Mouse (Mus musculus) limb, embryonic 13.5 days (tissue): Measurements from ENCODE around the gene Odc1. TPM values are rescaled to one million over a fixed set of nuclear protein-coding genes. Genes with fewer than 3 reads are reported as not detected.
A peak's percentile ranks its signal among the peaks of the same experiment; 100 is the strongest.

Source experiments
- ATAC-seq: fragments of 200-750 bp; cut with Nextera tagmentation; 2 replicates; pipeline ENCODE4 v1.8.0; 2017; ENCODE audit warnings: low read depth, moderate number of reproducible peaks, moderate TSS enrichment; ENCODE audit not compliant: low FRiP score
- H3K27ac ChIP-seq: fragments of 300-500 bp; sonication (generic); 2 replicates; pipeline ENCODE4 v1.5.1; 2015; ENCODE audit warnings: inconsistent platforms, mild to moderate bottlenecking, moderate library complexity
- H3K27me3 ChIP-seq: fragments of 300-500 bp; sonication (generic); 2 replicates; pipeline ENCODE4 v1.6.1; 2015; ENCODE audit warnings: mild to moderate bottlenecking, inconsistent platforms
- H3K36me3 ChIP-seq: fragments of 300-500 bp; sonication (generic); 2 replicates; pipeline ENCODE4 v1.6.1; 2015; ENCODE audit warnings: inconsistent platforms, mild to moderate bottlenecking, moderate library complexity
- H3K4me1 ChIP-seq: fragments of 300-500 bp; sonication (generic); 2 replicates; pipeline ENCODE4 v1.6.1; 2015; ENCODE audit warnings: inconsistent platforms
- H3K4me2 ChIP-seq: fragments of 300-500 bp; sonication (generic); replicated peaks from 2 replicates; pipeline ENCODE4 v1.6.1; 2015; ENCODE audit warnings: inconsistent platforms, mild to moderate bottlenecking, moderate library complexity
- H3K4me3 ChIP-seq: fragments of 300-500 bp; sonication (generic); 2 replicates; pipeline ENCODE4 v1.5.1; 2015; ENCODE audit warnings: moderate library complexity, mild to moderate bottlenecking, inconsistent platforms
- H3K9ac ChIP-seq: fragments of 300-500 bp; sonication (generic); 2 replicates; pipeline ENCODE4 v1.6.1; 2015; ENCODE audit warnings: mild to moderate bottlenecking, inconsistent platforms
- H3K9me3 ChIP-seq: fragments of 300-500 bp; sonication (generic); 2 replicates; pipeline ENCODE4 v1.6.1; 2016; ENCODE audit warnings: inconsistent platforms
- WGBS: fragments of 180-500 bp; shearing (Covaris S2); methylation state at CpG from one replicate; pipeline ENCODE4 v1.1.7; 2015; 5-methylcytosine and 5-hydroxymethylcytosine counted together
- polyA plus RNA-seq: library from polyadenylated mRNA; unstranded; fragments of >200 nt; fragmentation: Nextera tagmentation; extraction: Ambion mirVana; gene quantifications from 2 replicates; pipeline ENCODE4 v1.2.1, GENCODE M21; 2015

The Odc1 gene
- 185 and 191 TPM in 2 replicates for polyA plus RNA-seq

DNA sequence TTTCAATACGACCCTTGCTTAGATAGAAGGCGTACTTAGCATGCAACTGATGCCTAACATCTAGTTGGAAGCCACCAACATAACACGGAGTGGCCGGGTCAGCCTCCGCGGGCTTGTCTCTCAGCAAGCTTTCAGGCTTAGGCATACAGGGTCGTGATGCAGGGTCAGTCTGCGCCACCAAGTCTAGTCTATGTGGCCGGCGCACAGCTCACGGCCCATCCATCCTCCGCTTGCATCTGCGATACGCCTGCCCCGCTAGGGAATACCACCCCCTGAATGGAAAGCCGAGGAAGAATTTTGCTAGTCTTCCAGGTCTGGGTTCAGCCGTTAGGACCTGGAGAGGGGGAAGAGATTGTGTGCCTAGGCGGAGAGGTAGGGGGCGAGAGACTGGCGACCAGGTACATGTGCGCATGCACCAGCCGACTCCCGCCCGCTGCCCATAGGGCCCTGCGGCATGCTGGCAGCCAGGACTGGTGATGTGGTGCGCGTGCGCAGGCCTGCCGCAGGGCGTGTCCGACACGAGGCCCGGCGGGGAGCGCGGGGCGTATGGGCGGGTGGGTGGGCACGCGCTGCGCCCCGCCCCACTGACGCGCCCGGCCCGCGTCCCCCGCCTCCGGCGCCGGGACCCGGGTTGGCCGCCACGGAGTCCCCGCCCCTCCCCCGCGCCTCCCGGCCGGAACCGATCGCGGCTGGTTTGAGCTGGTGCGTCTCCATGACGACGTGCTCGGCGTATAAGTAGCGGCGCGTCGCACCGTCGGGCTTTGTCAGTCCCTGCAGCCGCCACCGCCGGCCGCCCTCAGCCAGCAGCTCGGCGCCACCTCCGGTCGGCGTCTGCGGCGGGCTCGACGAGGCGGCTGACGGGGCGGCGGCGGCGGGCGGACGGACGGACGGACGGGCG, at the start of gene Odc1:
TSS of gene Odc1 (plus strand) at position 586 of the 898 bp plus-strand sequence.
- Histone ChIP-seq H3K27ac (peak within 1 kb of the TSS; percentile 81), H3K36me3 (peaks cover 28% of the 10 kb centered on the region), H3K4me2 (peak within 1 kb of the TSS; percentile 81), H3K27me3 (no peaks in the 10 kb centered on the region), H3K4me1 (peaks cover 13% of the 10 kb centered on the region), H3K9me3 (no peaks in the 10 kb centered on the region), H3K4me3 (peak within 1 kb of the TSS; percentile 91), H3K9ac (peak within 1 kb of the TSS; percentile 93)
- 1% methylated on average over 73 of the region's 98 CpGs for WGBS
- peak; percentile 97 for ATAC-seq

DNA sequence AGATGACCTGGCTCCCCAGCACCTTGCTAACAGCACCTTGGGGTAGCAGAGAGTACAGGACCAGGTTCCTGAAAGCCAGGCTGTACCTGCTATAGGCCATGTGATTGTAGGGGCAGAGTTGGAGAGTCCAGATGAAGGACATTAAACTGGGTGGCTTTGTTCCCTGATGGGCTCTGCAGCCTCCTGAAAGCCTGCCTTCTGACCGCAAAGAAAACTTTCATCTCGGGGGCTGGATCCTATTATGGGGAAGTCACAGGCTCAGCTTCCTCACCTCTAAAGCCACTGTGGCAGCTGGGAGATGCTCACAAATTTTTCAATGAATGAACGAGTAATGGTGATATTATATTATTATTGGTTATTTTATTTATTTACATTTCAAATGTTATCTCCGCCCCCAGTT, 49.8 kb upstream of the Odc1 start:
- no peaks in the 10 kb centered on the region for H3K27me3 ChIP-seq
- H3K4me3 ChIP-seq, result no peak overlapping the region
- no peaks in the 10 kb centered on the region for H3K9me3 ChIP-seq
- no peaks in the 10 kb centered on the region for H3K36me3 ChIP-seq
- no peak overlapping the region for H3K27ac ChIP-seq
- ATAC-seq, result no peak
- no peak overlapping the region for H3K9ac ChIP-seq
- H3K4me1 ChIP-seq, result peaks cover 15% of the 10 kb centered on the region
- no peak overlapping the region for H3K4me2 ChIP-seq
- 46% methylated on average over 4 of the region's 4 CpGs for WGBS

DNA sequence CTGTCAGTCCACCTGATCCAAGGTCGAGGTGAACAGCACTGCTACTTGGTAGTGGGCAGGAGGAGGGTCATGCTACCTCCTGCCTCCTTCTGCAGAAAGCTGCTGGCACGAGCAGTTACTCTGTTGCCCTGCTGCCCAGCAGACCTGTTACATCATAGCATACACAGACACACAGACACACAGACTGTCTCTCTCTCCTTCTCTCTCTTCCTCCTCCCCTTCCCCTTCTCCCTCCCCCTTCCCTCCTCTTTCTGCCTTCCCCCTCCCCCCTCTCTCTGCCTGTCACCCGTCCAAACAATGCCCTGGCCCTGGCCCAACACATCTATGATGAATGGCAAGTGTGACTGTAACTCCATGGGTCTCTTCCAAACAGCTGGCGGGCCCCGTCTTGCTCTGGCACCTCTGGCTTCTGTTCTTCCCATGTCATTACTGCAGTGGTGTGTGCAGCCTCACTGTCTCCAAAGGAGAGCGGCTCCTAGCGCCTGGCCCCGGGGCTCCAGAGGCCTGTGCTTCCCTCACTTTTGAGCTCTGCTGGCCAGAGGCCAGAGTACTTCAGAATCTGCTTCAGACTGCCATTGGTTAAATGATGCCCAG, 48.6 kb upstream of the Odc1 start:
- Histone ChIP-seq H3K4me2 (no peak overlapping the region), H3K4me1 (peaks cover 15% of the 10 kb centered on the region), H3K27me3 (no peaks in the 10 kb centered on the region), H3K27ac (no peak overlapping the region), H3K9me3 (no peaks in the 10 kb centered on the region), H3K9ac (peak overlapping the region; percentile 31; the same call in 1 of the 2 replicates), H3K36me3 (no peaks in the 10 kb centered on the region), H3K4me3 (no peak overlapping the region)
- ATAC-seq, result peak; percentile 71
- WGBS, result 11% methylated on average over 8 of the region's 8 CpGs

DNA sequence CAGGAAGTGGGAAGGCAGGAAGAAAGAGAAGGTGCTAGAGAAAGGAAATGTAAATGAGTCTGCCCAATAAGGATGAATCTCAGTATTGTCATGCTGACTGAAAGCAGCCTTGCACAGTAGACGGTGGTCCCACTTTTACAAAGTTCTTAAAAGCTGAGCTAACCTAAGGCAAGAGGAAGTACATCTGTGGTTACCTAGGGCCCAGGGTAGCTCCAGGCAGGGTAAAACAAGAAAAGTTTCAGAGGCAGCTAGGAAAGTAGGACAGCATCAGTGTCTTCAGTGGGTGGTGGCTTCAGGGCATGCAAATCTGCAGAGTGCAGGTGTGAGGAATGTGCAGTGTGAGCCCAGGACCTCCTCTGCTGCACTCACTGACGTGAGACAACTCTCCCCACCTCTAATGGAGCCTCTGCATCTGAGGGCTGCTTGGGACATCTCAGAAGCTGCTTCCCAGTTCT, 38.9 kb upstream of the Odc1 start:
- H3K9me3 ChIP-seq, result no peaks in the 10 kb centered on the region
- no peak overlapping the region for H3K9ac ChIP-seq
- 0 out of 2 replicates have a peak, but pooled peaks cover 3% of the 10 kb centered on the region for H3K27me3 ChIP-seq
- 25% methylated on average over 2 of the region's 2 CpGs for WGBS
- no peaks in the 10 kb centered on the region for H3K4me1 ChIP-seq
- no peak overlapping the region for H3K27ac ChIP-seq
- H3K4me3 ChIP-seq, result no peak overlapping the region
- ATAC-seq, result no peak
- H3K4me2 ChIP-seq, result no peak overlapping the region
- H3K36me3 ChIP-seq, result no peaks in the 10 kb centered on the region

DNA sequence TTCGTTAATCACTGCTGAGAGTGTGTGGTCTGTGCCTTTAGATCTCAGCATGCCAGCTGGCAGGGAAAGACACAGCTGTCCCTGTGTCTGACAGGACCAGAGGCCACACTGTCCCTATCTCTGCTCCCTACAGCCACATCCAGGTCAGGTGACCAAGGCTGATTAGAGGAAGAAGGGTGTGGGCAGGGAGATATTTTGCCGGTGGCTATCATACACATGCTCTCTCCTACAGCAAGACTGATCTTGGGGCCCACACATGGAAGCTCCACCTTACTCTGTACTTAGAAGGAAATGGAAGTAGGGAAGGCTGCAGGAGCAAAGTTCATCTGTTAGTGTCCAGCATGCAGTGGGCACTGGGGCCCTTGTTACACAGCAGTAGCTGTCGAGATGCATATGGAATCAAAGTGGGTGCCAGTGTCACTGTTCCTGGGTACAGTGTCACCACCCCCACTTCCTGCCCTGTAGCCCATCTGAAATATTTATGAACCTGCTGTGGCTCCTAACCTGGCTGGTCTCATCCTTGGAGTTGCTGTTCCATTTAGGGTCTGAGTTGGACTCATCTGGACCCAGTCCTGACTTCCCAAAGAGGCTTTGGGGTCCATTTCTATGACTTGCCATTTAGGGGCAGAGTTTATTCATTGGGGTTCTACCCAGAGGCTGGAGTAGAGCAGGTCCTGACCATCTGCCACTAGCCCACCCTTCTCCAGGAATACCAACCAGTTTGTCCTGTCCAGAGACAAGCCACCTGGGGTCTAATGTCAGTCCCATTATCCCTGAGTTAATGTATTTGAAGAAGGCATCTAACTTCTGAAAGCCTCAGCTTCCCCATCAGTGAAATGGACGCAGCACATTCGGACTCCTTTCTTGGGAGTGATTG, 38.2 kb upstream of the Odc1 start:
- H3K4me3 ChIP-seq, result no peak overlapping the region
- no peaks in the 10 kb centered on the region for H3K36me3 ChIP-seq
- H3K27ac ChIP-seq, result no peak overlapping the region
- no peak overlapping the region for H3K9ac ChIP-seq
- no peak overlapping the region for H3K4me2 ChIP-seq
- no peaks in the 10 kb centered on the region for H3K4me1 ChIP-seq
- 0 out of 2 replicates have a peak, but pooled peaks cover 3% of the 10 kb centered on the region for H3K27me3 ChIP-seq
- H3K9me3 ChIP-seq, result no peaks in the 10 kb centered on the region
- no peak for ATAC-seq
- WGBS, result 57% methylated on average over 5 of the region's 5 CpGs

DNA sequence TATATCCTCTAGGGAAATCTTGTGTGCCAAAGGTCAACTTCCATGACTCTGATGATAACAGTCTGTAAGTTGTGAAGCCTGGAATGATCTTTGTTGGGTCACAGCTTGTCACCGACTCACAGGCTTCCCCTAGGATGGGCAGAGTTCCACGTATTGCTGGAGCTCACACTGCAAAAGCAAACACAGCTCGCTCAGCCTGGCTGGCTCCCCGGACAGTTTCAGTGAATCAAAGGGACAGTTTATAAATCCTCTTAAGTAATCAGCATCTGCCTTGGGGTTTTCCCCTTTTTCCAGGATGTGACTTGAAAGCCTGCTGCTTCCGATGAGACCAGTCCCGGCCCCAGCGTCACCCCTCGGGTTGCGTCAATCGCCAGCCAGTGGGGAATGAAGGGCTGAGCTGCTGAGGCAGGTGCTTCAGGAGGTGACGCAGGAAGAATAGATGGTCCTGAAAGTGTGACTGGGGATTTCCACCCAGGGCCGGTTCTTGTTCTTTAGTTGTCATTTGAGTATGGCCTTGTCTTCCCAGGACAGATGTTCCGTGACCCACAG, 37.5 kb upstream of the Odc1 start:
- H3K9me3 ChIP-seq, result no peaks in the 10 kb centered on the region
- H3K27ac ChIP-seq, result no peak overlapping the region
- H3K9ac ChIP-seq, result no peak overlapping the region
- 0 out of 2 replicates have a peak, but pooled peaks cover 3% of the 10 kb centered on the region for H3K27me3 ChIP-seq
- no peak overlapping the region for H3K4me2 ChIP-seq
- ATAC-seq, result no peak
- 54% methylated on average over 13 of the region's 13 CpGs for WGBS
- H3K4me1 ChIP-seq, result no peaks in the 10 kb centered on the region
- H3K36me3 ChIP-seq, result no peaks in the 10 kb centered on the region
- H3K4me3 ChIP-seq, result no peak overlapping the region

DNA sequence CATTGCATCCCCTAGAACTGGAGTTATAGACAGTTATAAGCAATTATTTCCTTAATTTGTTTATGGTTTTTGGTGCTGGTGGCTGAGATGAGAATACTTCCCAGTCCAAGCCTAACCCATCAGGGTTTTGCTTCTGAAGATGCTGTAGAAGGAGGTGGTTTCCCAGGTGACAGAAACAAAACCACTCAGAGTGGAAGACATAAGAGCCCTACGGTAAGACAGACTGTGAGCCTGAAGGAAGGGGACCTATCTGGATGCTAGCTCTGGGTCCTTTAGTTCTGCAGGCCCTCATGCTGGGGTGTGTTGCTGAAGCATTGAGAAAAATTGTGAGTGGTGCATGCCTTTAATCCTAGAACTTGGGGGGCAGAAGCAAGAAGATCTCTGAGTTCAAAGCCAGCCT, 35.3 kb upstream of the Odc1 start:
- no peak for ATAC-seq
- H3K9me3 ChIP-seq, result no peaks in the 10 kb centered on the region
- H3K9ac ChIP-seq, result no peak overlapping the region
- no peaks in the 10 kb centered on the region for H3K36me3 ChIP-seq
- no peak overlapping the region for H3K4me3 ChIP-seq
- 78% methylated on average over 1 of the region's 1 CpGs for WGBS
- H3K27ac ChIP-seq, result no peak overlapping the region
- 0 out of 2 replicates have a peak, but pooled peaks cover 3% of the 10 kb centered on the region for H3K27me3 ChIP-seq
- H3K4me1 ChIP-seq, result no peaks in the 10 kb centered on the region
- H3K4me2 ChIP-seq, result no peak overlapping the region

DNA sequence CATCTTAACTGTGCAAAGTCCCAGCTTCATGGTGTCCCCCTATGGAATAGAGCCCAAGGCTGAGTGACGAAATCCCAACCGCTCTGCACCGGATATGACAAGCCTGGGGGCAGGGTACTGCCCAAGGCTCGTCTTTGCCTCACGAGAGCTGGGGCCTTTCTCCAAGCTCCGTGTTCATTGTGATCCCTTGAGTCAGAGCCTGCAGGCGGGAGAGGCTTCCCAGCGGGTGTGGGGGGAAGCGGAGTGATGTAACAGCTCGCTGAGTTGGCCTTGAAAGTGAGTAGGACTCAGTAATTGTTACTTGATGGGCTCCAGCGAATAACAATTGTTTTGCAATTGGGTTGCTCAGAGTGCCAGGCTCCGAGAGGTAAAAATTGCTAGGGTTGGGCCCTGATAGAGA, 34.4 kb upstream of the Odc1 start:
- no peaks in the 10 kb centered on the region for H3K9me3 ChIP-seq
- H3K4me2 ChIP-seq, result no peak overlapping the region
- 0 out of 2 replicates have a peak, but pooled peaks cover 3% of the 10 kb centered on the region for H3K27me3 ChIP-seq
- no peak for ATAC-seq
- no peak overlapping the region for H3K9ac ChIP-seq
- WGBS, result 53% methylated on average over 12 of the region's 12 CpGs
- no peak overlapping the region for H3K4me3 ChIP-seq
- H3K27ac ChIP-seq, result no peak overlapping the region
- H3K36me3 ChIP-seq, result no peaks in the 10 kb centered on the region
- no peaks in the 10 kb centered on the region for H3K4me1 ChIP-seq

DNA sequence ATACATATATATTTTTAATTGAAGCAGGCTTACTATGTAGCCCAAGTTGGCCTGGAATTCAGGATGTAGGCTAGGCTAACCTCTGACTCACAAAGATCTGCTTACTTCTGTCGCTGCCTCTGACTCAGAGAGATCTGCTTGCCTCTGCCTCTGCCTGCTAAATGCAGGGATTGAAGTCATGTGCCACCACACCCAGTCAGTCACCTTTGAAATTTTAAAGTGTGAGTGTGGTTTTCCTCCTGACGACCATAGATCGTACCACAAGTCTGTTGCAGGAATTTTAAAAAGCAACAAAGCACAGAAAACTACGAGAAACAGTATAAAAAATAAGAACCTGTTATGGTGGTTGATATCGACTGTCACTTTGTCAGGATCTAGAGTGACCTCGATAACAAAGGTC, 33.6 kb upstream of the Odc1 start:
- Histone ChIP-seq H3K4me2 (no peak overlapping the region), H3K36me3 (no peaks in the 10 kb centered on the region), H3K9me3 (no peaks in the 10 kb centered on the region), H3K27ac (no peak overlapping the region), H3K4me1 (no peaks in the 10 kb centered on the region), H3K27me3 (0 out of 2 replicates have a peak, but pooled peaks cover 3% of the 10 kb centered on the region), H3K4me3 (no peak overlapping the region), H3K9ac (no peak overlapping the region)
- no peak for ATAC-seq
- WGBS, result 85% methylated on average over 6 of the region's 6 CpGs

DNA sequence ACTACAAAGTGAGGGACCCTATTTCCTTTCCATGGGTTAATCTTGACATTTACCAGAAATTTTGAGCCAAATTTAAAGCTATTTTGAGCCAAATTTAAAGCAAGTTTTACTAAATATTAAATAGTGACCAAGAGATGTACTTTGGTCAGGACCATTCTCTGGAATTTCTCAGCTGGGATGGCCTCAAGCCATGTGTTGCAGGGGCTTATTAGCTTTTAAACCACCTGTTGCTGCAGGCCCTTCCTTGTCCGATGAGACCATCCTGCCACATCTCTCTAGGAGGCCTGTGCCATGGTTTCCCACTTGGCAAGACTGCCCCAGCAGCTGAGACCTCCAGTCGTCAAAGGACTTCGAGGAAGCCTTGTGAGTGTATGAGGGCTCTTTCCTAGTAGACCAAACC, 15.4 kb upstream of the Odc1 start:
- WGBS, result 73% methylated on average over 3 of the region's 3 CpGs
- no peak overlapping the region for H3K9ac ChIP-seq
- no peak overlapping the region for H3K4me3 ChIP-seq
- H3K27ac ChIP-seq, result no peak overlapping the region
- H3K36me3 ChIP-seq, result no peaks in the 10 kb centered on the region
- 0 out of 2 replicates have a peak, but pooled peaks cover 4% of the 10 kb centered on the region for H3K4me1 ChIP-seq
- no peaks in the 10 kb centered on the region for H3K27me3 ChIP-seq
- no peak overlapping the region for H3K4me2 ChIP-seq
- no peak for ATAC-seq
- H3K9me3 ChIP-seq, result no peaks in the 10 kb centered on the region

DNA sequence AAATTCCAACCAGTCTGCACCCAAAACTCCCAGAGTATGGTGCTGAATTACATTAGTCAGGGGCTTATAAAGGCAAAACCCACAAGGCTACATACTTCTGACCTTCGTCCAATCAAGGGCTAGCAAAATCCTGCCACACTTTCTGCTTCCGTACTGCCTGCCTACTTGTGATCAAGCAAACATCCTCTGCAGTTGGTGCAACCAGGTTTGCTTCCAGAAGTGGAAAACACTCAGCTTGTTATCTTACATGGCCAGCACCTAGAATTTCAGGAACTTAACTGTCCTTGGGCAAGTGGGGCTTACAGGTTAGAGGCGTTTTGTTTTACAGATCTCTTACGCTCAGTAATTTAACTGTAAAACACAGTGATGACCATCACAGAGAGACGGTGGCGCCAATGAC, 14.9 kb upstream of the Odc1 start:
- H3K4me2 ChIP-seq, result no peak overlapping the region
- H3K36me3 ChIP-seq, result no peaks in the 10 kb centered on the region
- ATAC-seq, result no peak
- 0 out of 2 replicates have a peak, but pooled peaks cover 4% of the 10 kb centered on the region for H3K4me1 ChIP-seq
- no peak overlapping the region for H3K9ac ChIP-seq
- H3K27me3 ChIP-seq, result no peaks in the 10 kb centered on the region
- H3K4me3 ChIP-seq, result no peak overlapping the region
- 68% methylated on average over 6 of the region's 6 CpGs for WGBS
- no peaks in the 10 kb centered on the region for H3K9me3 ChIP-seq
- H3K27ac ChIP-seq, result no peak overlapping the region
